ENCODE assay signal across 39 mouse cellular contexts in the genomic region with DNA sequence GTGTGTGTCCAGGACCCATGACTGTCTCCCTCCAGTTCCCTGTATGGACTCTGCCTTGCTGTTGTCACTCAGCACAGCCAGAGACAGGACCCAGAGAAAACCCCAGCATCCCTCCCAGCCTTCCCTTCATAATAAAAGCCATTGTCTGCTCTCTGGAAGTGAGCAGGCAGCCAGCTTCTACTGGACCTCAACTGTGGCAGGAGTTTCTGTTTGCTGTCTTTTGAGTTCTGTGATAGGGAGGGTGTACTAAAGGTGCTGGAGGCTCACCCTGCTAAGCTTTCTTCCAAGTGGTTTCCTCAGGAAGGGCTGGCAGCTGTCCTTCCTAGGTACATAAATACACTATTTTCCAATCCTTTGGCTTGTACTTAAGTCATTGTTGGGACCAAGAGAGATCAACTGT. TPM values are rescaled to one million over a fixed set of nuclear protein-coding genes. Genes with fewer than 3 reads are reported as not detected.
"Had no signal": no experiment of that assay in that cellular context is flagged by ENCODE, and none has a peak within 500 bp of the region (broad histone marks: within the 10 kb centered on the region; RNA-seq: fewer than 3 reads in every experiment).

No protein-coding gene starts in this region.

- DNase-seq: gastrocnemius, adult 2 months; gastrocnemius, postnatal 10 days; gastrocnemius, postnatal 25 days; heart, adult 2 months; heart, postnatal 10 days; heart, postnatal 4 days; kidney, adult 18-20 months; kidney, adult 8-10 months; kidney, postnatal 10 days; kidney, postnatal 25 days; kidney, postnatal 4 days; liver had no signal

- H3K9me3 ChIP-seq: heart, embryonic 12.5 days; hindbrain, embryonic 10.5 days; hindbrain, embryonic 12.5 days; intestine, embryonic 15.5 days; limb, embryonic 10.5 days; limb, embryonic 12.5 days; liver, embryonic 12.5 days had no signal

- H3K4me3 ChIP-seq: gastrocnemius, adult 2 months; heart, adult 2 months; heart, embryonic 12.5 days; hindbrain, embryonic 10.5 days; hindbrain, embryonic 12.5 days; intestine, embryonic 15.5 days; left cerebral cortex, adult 2 months; limb, embryonic 10.5 days; limb, embryonic 12.5 days; liver, embryonic 12.5 days had no signal

- H3K9ac ChIP-seq: heart, embryonic 12.5 days; hindbrain, embryonic 12.5 days; hindbrain, embryonic 14.5 days; intestine, embryonic 15.5 days; limb, embryonic 12.5 days; liver, embryonic 12.5 days; liver, embryonic 14.5 days had no signal

- H3K27ac ChIP-seq: gastrocnemius, adult 2 months; heart, adult 2 months; hindbrain, embryonic 10.5 days; hindbrain, embryonic 12.5 days; hindbrain, embryonic 14.5 days; intestine, embryonic 15.5 days; left cerebral cortex, adult 2 months; limb, embryonic 10.5 days; limb, embryonic 12.5 days; liver, embryonic 12.5 days; liver, embryonic 14.5 days had no signal

- H3K4me2 ChIP-seq: heart, embryonic 12.5 days; hindbrain, embryonic 12.5 days; hindbrain, embryonic 14.5 days; intestine, embryonic 15.5 days; limb, embryonic 12.5 days; liver, embryonic 12.5 days had no signal

- ATAC-seq: hindbrain, embryonic 16.5 days; inflammation-experienced regulatory T-cells, adult 6 months; intestine, embryonic 15.5 days; intestine, postnatal 0 days; liver, embryonic 12.5 days had no signal

- H3K27me3 ChIP-seq: heart, embryonic 12.5 days; hindbrain, embryonic 12.5 days; intestine, embryonic 15.5 days; limb, embryonic 12.5 days; liver, embryonic 12.5 days had no signal

RNA-seq across cellular contexts. Expression of a gene that starts 4.4 kb away (rescaled TPM):
- total RNA-seq: granulocyte monocyte progenitor cell, adult 5-6 weeks had no signal

RNA-seq across cellular contexts. Expression of a gene that starts 8.4 kb away (rescaled TPM):
- total RNA-seq: gastrocnemius, adult 2 months; gastrocnemius, postnatal 10 days; gastrocnemius, postnatal 25 days; gastrocnemius, postnatal 4 days; granulocyte monocyte progenitor cell, adult 5-6 weeks; heart, adult 2 months; heart, postnatal 10 days; heart, postnatal 25 days; heart, postnatal 4 days; layer of hippocampus, adult 18-20 months; layer of hippocampus, postnatal 10 days; layer of hippocampus, postnatal 25 days; left cerebral cortex, adult 2 months; left cerebral cortex, postnatal 14 days; left cerebral cortex, postnatal 36 days had no signal
- polyA plus RNA-seq: heart, adult 2 months; heart, embryonic 14.5 days; heart, embryonic 16.5 days; hindbrain, embryonic 10.5 days; hindbrain, embryonic 12.5 days; hindbrain, embryonic 16.5 days; inflammation-experienced regulatory T-cells, adult 6 months; intestine, embryonic 15.5 days; intestine, postnatal 0 days; kidney, embryonic 14.5 days; kidney, embryonic 16.5 days; limb, embryonic 10.5 days; limb, embryonic 12.5 days; limb, embryonic 14.5 days; liver, embryonic 12.5 days; liver, embryonic 14.5 days; liver, embryonic 16.5 days had no signal

RNA-seq across cellular contexts. Expression of a gene that starts 21.5 kb away (rescaled TPM):
- total RNA-seq: granulocyte monocyte progenitor cell, adult 5-6 weeks had no signal
